Comparison of ENCODE assay signal across 8 mouse cellular contexts in genomic region chr5:93044584-93045370, GRCm38 (mm10). TPM values are rescaled to one million over a fixed set of nuclear protein-coding genes. Genes with fewer than 3 reads are reported as not detected.
DNase-seq lines count a peak whose midpoint lies in the region; ATAC-seq and TF ChIP-seq lines count a peak whose summit lies in the region.

Gene Sowahb, minus strand, starts transcription at chr5:93045022.

- DNase-seq in gastrocnemius, adult 2 months, result peak; percentile 49
- DNase-seq in gastrocnemius, postnatal 25 days, result no peak
- DNase-seq in cerebellum, adult 8-10 months, result peak; percentile 87
- peak; percentile 85 to 91 for DNase-seq in lung, adult 18-20 months
- no peak for DNase-seq in c-Kit-positive CD71-positive TER-119-positive erythroid progenitor cells, embryonic 14.5 days (ENCODE audit: low spot score)

- no peak within 1 kb of the TSS for H3K27ac ChIP-seq in gastrocnemius, adult 2 months
- no peak within 1 kb of the TSS for H3K27ac ChIP-seq in heart, embryonic 12.5 days (ENCODE audit: poor library complexity, severe bottlenecking)
- H3K27ac ChIP-seq in kidney, embryonic 15.5 days, result peak within 1 kb of the TSS; percentile 48
- H3K27ac ChIP-seq in neural tube, embryonic 14.5 days (ENCODE audit: low read depth, low read length), result no peak within 1 kb of the TSS

- peak within 1 kb of the TSS; percentile 65 for H3K9ac ChIP-seq in heart, embryonic 12.5 days
- peak within 1 kb of the TSS; percentile 48 for H3K9ac ChIP-seq in kidney, embryonic 15.5 days
- H3K9ac ChIP-seq in neural tube, embryonic 14.5 days (replicated peaks; ENCODE audit: low read depth, low read length), result peak within 1 kb of the TSS; percentile 44

- intact Hi-C loops in gastrocnemius, adult 2 months (cut with DNase I), result no loop called here

- H3K27me3 ChIP-seq in heart, embryonic 12.5 days (replicated peaks), result peaks cover 63% of the 10 kb centered on the region
- peaks cover 69% of the 10 kb centered on the region for H3K27me3 ChIP-seq in kidney, embryonic 15.5 days
- peaks cover 49% of the 10 kb centered on the region for H3K27me3 ChIP-seq in neural tube, embryonic 14.5 days (ENCODE audit: control insufficient read depth, insufficient read depth, low read length)

- H3K4me3 ChIP-seq in gastrocnemius, adult 2 months, result peak within 1 kb of the TSS; percentile 76
- H3K4me3 ChIP-seq in heart, embryonic 12.5 days, result peak within 1 kb of the TSS; percentile 65
- peak within 1 kb of the TSS; percentile 60 for H3K4me3 ChIP-seq in kidney, embryonic 15.5 days (replicated peaks)
- peak within 1 kb of the TSS; percentile 47 for H3K4me3 ChIP-seq in neural tube, embryonic 14.5 days (ENCODE audit: low read depth, low read length)

- H3K9me3 ChIP-seq in heart, embryonic 12.5 days (replicated peaks), result no peaks in the 10 kb centered on the region
- no peaks in the 10 kb centered on the region for H3K9me3 ChIP-seq in kidney, embryonic 15.5 days (replicated peaks)
- no peaks in the 10 kb centered on the region for H3K9me3 ChIP-seq in neural tube, embryonic 14.5 days (ENCODE audit: control insufficient read depth, low read length)

- peak; percentile 56 for ATAC-seq in heart, embryonic 12.5 days (ENCODE audit: insufficient number of reproducible peaks, low FRiP score)
- peak; percentile 91 for ATAC-seq in kidney, embryonic 15.5 days (replicated peaks; ENCODE audit: low FRiP score)
- ATAC-seq in neural tube, embryonic 14.5 days (ENCODE audit: low read depth), result peak; percentile 61

- no peak for TF ChIP-seq CTCF in gastrocnemius, adult 2 months (IDR thresholded peaks at IDR 0.05)

- no peaks in the 10 kb centered on the region for H3K36me3 ChIP-seq in heart, embryonic 12.5 days
- no peaks in the 10 kb centered on the region for H3K36me3 ChIP-seq in kidney, embryonic 15.5 days
- H3K36me3 ChIP-seq in neural tube, embryonic 14.5 days (ENCODE audit: control insufficient read depth, insufficient read depth, low read length), result no peaks in the 10 kb centered on the region

- peak within 1 kb of the TSS; percentile 100 for H3K4me2 ChIP-seq in heart, embryonic 12.5 days
- peak within 1 kb of the TSS; percentile 96 for H3K4me2 ChIP-seq in kidney, embryonic 15.5 days
- peak within 1 kb of the TSS; percentile 97 for H3K4me2 ChIP-seq in neural tube, embryonic 14.5 days (ENCODE audit: low read depth, low read length)

- under 1% methylated on average over 68 of the region's 68 CpGs for WGBS in heart, embryonic 12.5 days
- WGBS in kidney, embryonic 15.5 days, result under 1% methylated on average over 68 of the region's 68 CpGs
- under 1% methylated on average over 64 of the region's 68 CpGs for WGBS in neural tube, embryonic 14.5 days

- H3K4me1 ChIP-seq in heart, embryonic 12.5 days (replicated peaks), result peaks cover 26% of the 10 kb centered on the region
- H3K4me1 ChIP-seq in kidney, embryonic 15.5 days, result peaks cover 42% of the 10 kb centered on the region
- peaks cover 15% of the 10 kb centered on the region; the same call in 1 of the 2 replicates for H3K4me1 ChIP-seq in neural tube, embryonic 14.5 days (ENCODE audit: control insufficient read depth, insufficient read depth, low read length)

RNA-seq across cellular contexts. Expression of gene Sowahb, which starts in this region (rescaled TPM):
- total RNA-seq in gastrocnemius, adult 2 months (2021), result not detected
- not detected for total RNA-seq in gastrocnemius, postnatal 25 days (2021)
- 0.12 and 0.23 TPM in 2 replicates for polyA plus RNA-seq in heart, embryonic 12.5 days (2016; fragmentation: Nextera tagmentation; extraction: Ambion mirVana)
- 1.4 and 1.5 TPM in 2 replicates for polyA plus RNA-seq in kidney, embryonic 15.5 days (2015; fragmentation: Nextera tagmentation; extraction: Ambion mirVana)
- polyA plus RNA-seq in neural tube, embryonic 14.5 days (2014; fragmentation: Nextera tagmentation; extraction: Ambion mirVana), result 0.15 TPM in 1 of 2 replicates, not detected in the other

Comparison
In these comparisons a context has a peak if more than half of its experiments do, and no peak if none do; other contexts are left out.
1. Peak in DNase-seq and H3K4me3 ChIP-seq in gastrocnemius, adult 2 months; RNA of the gene not detected or under 1 TPM.
2. Peak in ATAC-seq, H3K4me3 ChIP-seq, H3K9ac ChIP-seq and H3K4me2 ChIP-seq in heart, embryonic 12.5 days; RNA of the gene not detected or under 1 TPM.
3. Peak in ATAC-seq, H3K4me3 ChIP-seq, H3K9ac ChIP-seq and H3K4me2 ChIP-seq in neural tube, embryonic 14.5 days; RNA of the gene not detected or under 1 TPM.
4. DNase-seq: peak in cerebellum, adult 8-10 months (single experiment) and lung, adult 18-20 months (2 of 2); none in gastrocnemius, postnatal 25 days (single experiment) and c-Kit-positive CD71-positive TER-119-positive erythroid progenitor cells, embryonic 14.5 days (single experiment).
5. Peak in every context shown above with its lines, with median percentiles within 50 percentile points of each other: H3K4me3 ChIP-seq, ATAC-seq, H3K4me2 ChIP-seq and H3K9ac ChIP-seq.